Mouse (Mus musculus) left cerebral cortex, adult 8-10 months (tissue): Measurements from ENCODE around the gene Tnfrsf11a. TPM values are rescaled to one million over a fixed set of nuclear protein-coding genes. Genes with fewer than 3 reads are reported as not detected.

Experiments
- DNase-seq, 2 experiments: peaks; one replicate each; pipeline ENCODE4 v3.0.0; 2022; ENCODE audit warnings: low spot score in 2 of 2
- total RNA-seq, 4 experiments: library from RNA; stranded (reverse); gene quantifications; 2 replicates each; pipeline ENCODE4 v1.2.4; 2022

The Tnfrsf11a gene
- total RNA-seq, 4 experiments from 2014 or later, result 7.3 to 9.0 (median 8.6) TPM

GRCm38 (mm10) chr1:105824980-105825379 lies 44.5 kb downstream of the Tnfrsf11a start:
- DNase-seq, result no peak

- DNase-seq, result no peak
Observed at GRCm38 (mm10) chr1:105827374-105827773, 46.9 kb downstream of the Tnfrsf11a start.

GRCm38 (mm10) chr1:105827786-105828345 lies 47.3 kb downstream of the Tnfrsf11a start:
- DNase-seq, result no peak

- no peak for DNase-seq
Observed at GRCm38 (mm10) chr1:105829171-105829570, 48.7 kb downstream of the Tnfrsf11a start.

GRCm38 (mm10) chr1:105832784-105833183 lies 52.3 kb downstream of the Tnfrsf11a start:
- no peak for DNase-seq

- no peak for DNase-seq
Observed at GRCm38 (mm10) chr1:105842950-105843349, 62.4 kb downstream of the Tnfrsf11a start.

GRCm38 (mm10) chr1:105843386-105843785 lies 62.9 kb downstream of the Tnfrsf11a start:
- DNase-seq, result no peak

- no peak for DNase-seq
Observed at GRCm38 (mm10) chr1:105843856-105844255, 63.3 kb downstream of the Tnfrsf11a start.

GRCm38 (mm10) chr1:105844341-105845006 lies 64.0 kb downstream of the Tnfrsf11a start:
- no peak for DNase-seq

GRCm38 (mm10) chr1:105846431-105846830 lies 65.9 kb downstream of the Tnfrsf11a start:
- no peak for DNase-seq

GRCm38 (mm10) chr1:105848806-105849205 lies 68.3 kb downstream of the Tnfrsf11a start:
- DNase-seq, result no peak

- no peak for DNase-seq
Observed at GRCm38 (mm10) chr1:105851341-105851740, 70.8 kb downstream of the Tnfrsf11a start.

GRCm38 (mm10) chr1:105859740-105860139 lies 79.2 kb downstream of the Tnfrsf11a start:
- DNase-seq, result no peak

GRCm38 (mm10) chr1:105876589-105876988 lies 96.1 kb downstream of the Tnfrsf11a start:
- DNase-seq, result peak in 1 of 2 experiments; percentile 29

- no peak for DNase-seq
Observed at GRCm38 (mm10) chr1:105877808-105878207, 97.3 kb downstream of the Tnfrsf11a start.

GRCm38 (mm10) chr1:105878416-105878815 lies 97.9 kb downstream of the Tnfrsf11a start:
- DNase-seq, result no peak

- no peak for DNase-seq
Observed at GRCm38 (mm10) chr1:105880555-105881304, 100.2 kb downstream of the Tnfrsf11a start.

GRCm38 (mm10) chr1:105881466-105881865 lies 100.9 kb downstream of the Tnfrsf11a start:
- no peak for DNase-seq

GRCm38 (mm10) chr1:105883498-105883897 lies 103.0 kb downstream of the Tnfrsf11a start:
- DNase-seq, result no peak

GRCm38 (mm10) chr1:105885101-105885500 lies 104.6 kb downstream of the Tnfrsf11a start:
- DNase-seq, result no peak

GRCm38 (mm10) chr1:105885575-105885974 lies 105.1 kb downstream of the Tnfrsf11a start:
- no peak for DNase-seq

- DNase-seq, result no peak
Observed at GRCm38 (mm10) chr1:105886358-105886757, 105.8 kb downstream of the Tnfrsf11a start.
